Mouse (Mus musculus) thymus, adult 2 months (tissue): ENCODE measurements around the gene Pitx1.

Experiments
- CTCF ChIP-seq: fragments of 200-500 bp; IDR thresholded peaks from 2 replicates; pipeline ENCODE4 v1.5.1; 2012; ENCODE audit warnings: mild to moderate bottlenecking, control low read depth, low read length, moderate library complexity, borderline replicate concordance; ENCODE audit not compliant: control insufficient read depth, poor library complexity, insufficient read depth; ENCODE audit errors: extremely low read depth
- POLR2A ChIP-seq: fragments of 200-500 bp; IDR thresholded peaks from 2 replicates; pipeline ENCODE4 v1.6.1; 2012; ENCODE audit warnings: mild to moderate bottlenecking, low read length, control low read depth, moderate library complexity; ENCODE audit not compliant: control insufficient read depth, poor library complexity, insufficient read depth; ENCODE audit errors: extremely low read depth

- TF ChIP-seq CTCF (no peak), POLR2A (no peak)
These were observed 34.0 kb upstream of the Pitx1 start for GRCm38 (mm10) chr13:55870001-55870400.
